Mouse (Mus musculus): ENCODE measurements around the gene Olfr1294. TPM values are rescaled to one million over a fixed set of nuclear protein-coding genes. Genes with fewer than 3 reads are reported as not detected.

Olfr1294 gene
- polyA plus RNA-seq (2012), result not detected in 2 replicates

- no peak for TF ChIP-seq GATA1 (IDR thresholded peaks at IDR 0.05; ENCODE audit: low read length)
Observed at GRCm38 (mm10) chr2:111540191-111540590, at the start of gene Olfr1294. TSS of gene Olfr1294 (minus strand) at chr2:111540291.

- TF ChIP-seq GATA1 (IDR thresholded peaks at IDR 0.05; ENCODE audit: low read length), result no peak
Observed at GRCm38 (mm10) chr2:111569581-111569980, 29.5 kb upstream of the Olfr1294 start, which contains the start of gene Olfr1295. TSS of gene Olfr1295 (minus strand) at chr2:111569681.

- TF ChIP-seq GATA1 (IDR thresholded peaks at IDR 0.05; ENCODE audit: low read length), result no peak
Observed at GRCm38 (mm10) chr2:111524903-111525302, 15.2 kb downstream of the Olfr1294 start, which contains the start of gene Olfr1293-ps. TSS of gene Olfr1293-ps (plus strand) at chr2:111525203.

GRCm38 (mm10) chr2:111517451-111517850 lies 22.6 kb downstream of the Olfr1294 start:
- TF ChIP-seq GATA1 (IDR thresholded peaks at IDR 0.05; ENCODE audit: low read length), result no peak

GRCm38 (mm10) chr2:111496880-111497279 lies 43.2 kb downstream of the Olfr1294 start, which contains the start of gene Olfr1291-ps1:
TSS of gene Olfr1291-ps1 (plus strand) at chr2:111497180.
- TF ChIP-seq GATA1 (IDR thresholded peaks at IDR 0.05; ENCODE audit: low read length), result no peak

- no peak for TF ChIP-seq GATA1 (IDR thresholded peaks at IDR 0.05; ENCODE audit: low read length)
Observed at GRCm38 (mm10) chr2:111493729-111494128, 46.4 kb downstream of the Olfr1294 start, which contains the start of gene Olfr1290. TSS of gene Olfr1290 (minus strand) at chr2:111493829.

Other genes starting within 250 kb of the Olfr1294 start
- gene Olfr1279, start 239.7 kb downstream of the Olfr1294 start, polyA plus RNA-seq (2012), result not detected in 2 replicates
- gene Olfr1280, start 226.3 kb downstream of the Olfr1294 start, polyA plus RNA-seq (2012), result not detected in 2 replicates
- gene Olfr1281, start 213.8 kb downstream of the Olfr1294 start, polyA plus RNA-seq (2012), result not detected in 2 replicates
- not detected in 2 replicates for gene Olfr1282, start 204.2 kb downstream of the Olfr1294 start, polyA plus RNA-seq (2012)
- not detected in 2 replicates for gene Olfr1283, start 173.5 kb downstream of the Olfr1294 start, polyA plus RNA-seq (2012)
- gene Olfr1284, start 164.8 kb downstream of the Olfr1294 start, polyA plus RNA-seq (2012), result not detected in 2 replicates
- gene Olfr1286, start 117.2 kb downstream of the Olfr1294 start, polyA plus RNA-seq (2012), result not detected in 2 replicates
- gene Olfr1287, start 91.1 kb downstream of the Olfr1294 start, polyA plus RNA-seq (2012), result not detected in 2 replicates
- gene Olfr1288, start 66.2 kb downstream of the Olfr1294 start, polyA plus RNA-seq (2012), result not detected in 2 replicates
- not detected in 2 replicates for gene Olfr1289, start 59.5 kb downstream of the Olfr1294 start, polyA plus RNA-seq (2012)
- gene Olfr1290, start 46.5 kb downstream of the Olfr1294 start, polyA plus RNA-seq (2012), result not detected in 2 replicates
- gene Olfr1291-ps1, start 43.1 kb downstream of the Olfr1294 start, polyA plus RNA-seq (2012), result not detected in 2 replicates
- not detected in 2 replicates for gene Olfr1293-ps, start 15.1 kb downstream of the Olfr1294 start, polyA plus RNA-seq (2012)
- gene Olfr1295, start 29.4 kb upstream of the Olfr1294 start, polyA plus RNA-seq (2012), result not detected in 2 replicates
- not detected in 2 replicates for gene Olfr1297, start 86.2 kb upstream of the Olfr1294 start, polyA plus RNA-seq (2012)
- not detected in 2 replicates for gene Olfr1298, start 108.9 kb upstream of the Olfr1294 start, polyA plus RNA-seq (2012)
- not detected in 2 replicates for gene Olfr1299, start 121.1 kb upstream of the Olfr1294 start, polyA plus RNA-seq (2012)
- gene Olfr1301, start 210.7 kb upstream of the Olfr1294 start, polyA plus RNA-seq (2012), result not detected in 2 replicates
- gene Olfr1302, start 237.1 kb upstream of the Olfr1294 start, polyA plus RNA-seq (2012), result not detected in 2 replicates

All from G1E-ER4 (cell line).